In the genomic region with DNA sequence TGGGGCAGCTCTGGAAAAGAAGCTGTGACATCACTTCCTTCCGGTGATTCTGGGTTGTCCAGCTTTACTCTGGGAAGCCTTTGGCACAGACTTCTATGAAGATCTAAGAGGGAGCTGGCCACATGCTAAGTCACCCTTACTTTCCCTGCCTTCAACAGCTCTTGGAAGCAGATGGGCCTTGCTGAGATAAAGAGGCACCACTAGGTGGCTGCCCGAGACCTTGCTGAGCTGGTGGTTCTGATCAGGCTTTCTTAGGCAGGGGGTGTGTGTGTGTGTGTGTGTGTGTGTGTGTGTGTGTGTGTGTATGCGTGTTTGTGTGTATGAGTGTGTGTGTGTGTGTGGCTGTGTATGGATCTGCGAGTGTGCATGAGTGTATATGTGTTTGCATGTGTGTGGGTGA, we compare ENCODE assay signal across 8 mouse cellular contexts. TPM values are rescaled to one million over a fixed set of nuclear protein-coding genes. Genes with fewer than 3 reads are reported as not detected.
DNase-seq lines count a peak whose midpoint lies in the region; ATAC-seq and TF ChIP-seq lines count a peak whose summit lies in the region.

No protein-coding gene starts in this region.

- no peaks in the 10 kb centered on the region for H3K36me3 ChIP-seq in hindbrain, embryonic 11.5 days (ENCODE audit: control insufficient read depth, insufficient read depth, low read length)

- H3K9me3 ChIP-seq in hindbrain, embryonic 11.5 days (ENCODE audit: control insufficient read depth, low read length): no peaks in the 10 kb centered on the region

- H3K27ac ChIP-seq in embryonic fibroblast, embryonic 13.5 days (ENCODE audit: insufficient read depth, low read length): no peak overlapping the region
- no peak overlapping the region for H3K27ac ChIP-seq in hindbrain, embryonic 11.5 days (ENCODE audit: low read depth, low read length)

- TF ChIP-seq POLR2A in embryonic fibroblast, embryonic 13.5 days (IDR thresholded peaks at IDR 0.05; ENCODE audit: low read depth, low read length): no peak

- CTCF ChIA-PET in Patski (lab: Charles Lee): interaction anchor here (0.5 to 2.1 kb wide), 28 partner anchors 12 to 736 kb away, joined by 3 to 16 read pairs (median 4); partner anchors contain the start of genes Hhat and Sertad4

- DNase-seq in A20 (ENCODE audit: low read depth, low spot score) (peak; percentile 21), Patski (ENCODE audit: low read depth, low spot score) (no peak)
- DNase-seq in hindbrain, embryonic 11.5 days (ENCODE audit: low spot score): peak; percentile 65
- DNase-seq in layer of hippocampus, postnatal 10 days (ENCODE audit: low spot score in 2 of 2): peak; percentile 59 to 66
- peak; percentile 55 for DNase-seq in lung, postnatal 36 days
- peak; percentile 36 to 47 for DNase-seq in right cerebral cortex, postnatal 36 days (ENCODE audit: low spot score in 2 of 2)

- ATAC-seq in Patski: peak; percentile 38
- ATAC-seq in hindbrain, embryonic 11.5 days (ENCODE audit: low FRiP score): peak; percentile 63
- no peak for ATAC-seq in erythroid progenitor cell, adult 5-6 weeks (replicated peaks; ENCODE audit: low FRiP score, poor library complexity, severe bottlenecking)

- WGBS in hindbrain, embryonic 11.5 days: 28% methylated on average over 4 of the region's 4 CpGs

- TF ChIP-seq CTCF in Patski (IDR thresholded peaks at IDR 0.05): peak; percentile 82
- peak; percentile 83 for TF ChIP-seq CTCF in embryonic fibroblast, embryonic 13.5 days (IDR thresholded peaks at IDR 0.05; ENCODE audit: borderline replicate concordance, insufficient read depth, low read length)

- no peak overlapping the region for H3K4me2 ChIP-seq in hindbrain, embryonic 11.5 days (replicated peaks; ENCODE audit: low read depth, low read length)

- POLR2A ChIA-PET in Patski (lab: Charles Lee): interaction anchor here (0.6 to 1.4 kb wide), 3 partner anchors 20 to 73 kb away, joined by 3 read pairs; no protein-coding TSS in a partner anchor

- no peak overlapping the region for H3K4me3 ChIP-seq in embryonic fibroblast, embryonic 13.5 days (ENCODE audit: insufficient read depth, low read length)
- no peak overlapping the region for H3K4me3 ChIP-seq in hindbrain, embryonic 11.5 days (ENCODE audit: low read depth, low read length)

- H3K9ac ChIP-seq in hindbrain, embryonic 11.5 days (ENCODE audit: low read depth, low read length): no peak overlapping the region

- in situ Hi-C loops in Patski (cut with MboI; ENCODE audit: low pct_unique_long_range_greater_than_20kb): loop anchor here (5.0 to 25.0 kb wide), 3 partner anchors 57 to 328 kb away; no protein-coding TSS in a partner anchor

- peaks cover 33% of the 10 kb centered on the region for H3K4me1 ChIP-seq in embryonic fibroblast, embryonic 13.5 days (ENCODE audit: control insufficient read depth, insufficient read depth, low read length)
- no peaks in the 10 kb centered on the region for H3K4me1 ChIP-seq in hindbrain, embryonic 11.5 days (replicated peaks; ENCODE audit: control insufficient read depth, insufficient read depth, low read length)

- H3K27me3 ChIP-seq in Patski: no peaks in the 10 kb centered on the region
- H3K27me3 ChIP-seq in hindbrain, embryonic 11.5 days (ENCODE audit: control insufficient read depth, insufficient read depth, low read length): no peaks in the 10 kb centered on the region

RNA-seq across cellular contexts. Expression of gene Hhat, which starts 13.4 kb away (rescaled TPM):
- 5.2 TPM for polyA plus RNA-seq in Patski (2021)
- polyA plus RNA-seq in embryonic fibroblast, embryonic 13.5 days (2011; ENCODE audit: insufficient read length, low read depth, missing spikeins): 12.6 and 15.5 TPM in 2 replicates
- polyA plus RNA-seq in hindbrain, embryonic 11.5 days (2014; fragmentation: Nextera tagmentation; extraction: Ambion mirVana): 5.5 and 8.0 TPM in 2 replicates
- total RNA-seq in layer of hippocampus, postnatal 10 days (2021): 1 to 10 TPM; 2.0 to 2.8 TPM
- total RNA-seq in erythroid progenitor cell, adult 5-6 weeks (2015; ENCODE audit: low replicate concordance): not detected in 2 replicates
- 0.51 TPM in 1 of 2 replicates, not detected in the other for total RNA-seq in erythroid progenitor cell, adult 5-6 weeks (2017; ENCODE audit: low replicate concordance)
